Mouse (Mus musculus): ENCODE results near the gene Casp9.

Gene Casp9

GRCm38 (mm10) chr4:141819316-141819715, 25.9 kb downstream of the Casp9 start:
- DNase-seq = no peak

GRCm38 (mm10) chr4:141821178-141821577, 27.8 kb downstream of the Casp9 start:
- no peak for DNase-seq

- DNase-seq = peak; percentile 21
These were observed 28.7 kb downstream of the Casp9 start for GRCm38 (mm10) chr4:141822089-141822488.

GRCm38 (mm10) chr4:141822979-141823378, 29.6 kb downstream of the Casp9 start:
- DNase-seq = no peak

- no peak for DNase-seq
These were observed 32.6 kb downstream of the Casp9 start, which contains the start of gene Cela2a for GRCm38 (mm10) chr4:141826060-141826459. Cela2a (minus strand) TSS chr4:141826160.

- no peak for DNase-seq
These were observed 34.0 kb downstream of the Casp9 start for GRCm38 (mm10) chr4:141827401-141827800.

- no peak for DNase-seq
These were observed 34.8 kb downstream of the Casp9 start for GRCm38 (mm10) chr4:141828177-141828576.

- no peak for DNase-seq
These were observed 37.0 kb downstream of the Casp9 start for GRCm38 (mm10) chr4:141830381-141830780.

GRCm38 (mm10) chr4:141831361-141831760, 37.9 kb downstream of the Casp9 start:
- no peak for DNase-seq

GRCm38 (mm10) chr4:141833911-141834310, 40.5 kb downstream of the Casp9 start:
- DNase-seq = no peak

GRCm38 (mm10) chr4:141834536-141835095, 41.2 kb downstream of the Casp9 start:
- DNase-seq = no peak

- no peak for DNase-seq
These were observed 52.6 kb downstream of the Casp9 start, which contains the start of gene Ctrc for GRCm38 (mm10) chr4:141845999-141846398. Ctrc (minus strand) TSS chr4:141846359.

- DNase-seq = no peak
These were observed 60.0 kb downstream of the Casp9 start for GRCm38 (mm10) chr4:141853437-141853836.

- DNase-seq = peak; percentile 86
These were observed 64.1 kb downstream of the Casp9 start for GRCm38 (mm10) chr4:141857422-141857930.

- no peak for DNase-seq
These were observed 65.1 kb downstream of the Casp9 start for GRCm38 (mm10) chr4:141858501-141858900.

- DNase-seq = no peak
These were observed 65.9 kb downstream of the Casp9 start for GRCm38 (mm10) chr4:141859351-141859750.

- no peak for DNase-seq
These were observed 66.9 kb downstream of the Casp9 start for GRCm38 (mm10) chr4:141860246-141860841.

GRCm38 (mm10) chr4:141861591-141862295, 68.3 kb downstream of the Casp9 start:
- no peak for DNase-seq

GRCm38 (mm10) chr4:141862867-141863266, 69.5 kb downstream of the Casp9 start:
- DNase-seq = no peak

GRCm38 (mm10) chr4:141863726-141864280, 70.4 kb downstream of the Casp9 start:
- no peak for DNase-seq

GRCm38 (mm10) chr4:141864506-141864905, 71.1 kb downstream of the Casp9 start:
- no peak for DNase-seq

- no peak for DNase-seq
These were observed 71.6 kb downstream of the Casp9 start for GRCm38 (mm10) chr4:141865006-141865405.

Data from kidney, adult 9 months (tissue).